Mouse (Mus musculus) gastrocnemius, postnatal 36 days (tissue): ENCODE results near the gene Klf3. TPM values are rescaled to one million over a fixed set of nuclear protein-coding genes. Genes with fewer than 3 reads are reported as not detected.

Source experiments
- DNase-seq, 2 experiments: peaks; one replicate each; pipeline ENCODE4 v3.0.0; 2022
- intact Hi-C: fragments of 180-260 bp; cut with DNase I; formaldehyde crosslinking; loops from one replicate; pipeline ENCODE4 v1.15.1; 2025
- total RNA-seq, 2 experiments: library from RNA; stranded (reverse); gene quantifications; 2 replicates each; pipeline ENCODE4 v1.2.3; 2021

The Klf3 gene
- total RNA-seq, 2 experiments from 2014 or later: 16.4 to 18.0 TPM

DNA sequence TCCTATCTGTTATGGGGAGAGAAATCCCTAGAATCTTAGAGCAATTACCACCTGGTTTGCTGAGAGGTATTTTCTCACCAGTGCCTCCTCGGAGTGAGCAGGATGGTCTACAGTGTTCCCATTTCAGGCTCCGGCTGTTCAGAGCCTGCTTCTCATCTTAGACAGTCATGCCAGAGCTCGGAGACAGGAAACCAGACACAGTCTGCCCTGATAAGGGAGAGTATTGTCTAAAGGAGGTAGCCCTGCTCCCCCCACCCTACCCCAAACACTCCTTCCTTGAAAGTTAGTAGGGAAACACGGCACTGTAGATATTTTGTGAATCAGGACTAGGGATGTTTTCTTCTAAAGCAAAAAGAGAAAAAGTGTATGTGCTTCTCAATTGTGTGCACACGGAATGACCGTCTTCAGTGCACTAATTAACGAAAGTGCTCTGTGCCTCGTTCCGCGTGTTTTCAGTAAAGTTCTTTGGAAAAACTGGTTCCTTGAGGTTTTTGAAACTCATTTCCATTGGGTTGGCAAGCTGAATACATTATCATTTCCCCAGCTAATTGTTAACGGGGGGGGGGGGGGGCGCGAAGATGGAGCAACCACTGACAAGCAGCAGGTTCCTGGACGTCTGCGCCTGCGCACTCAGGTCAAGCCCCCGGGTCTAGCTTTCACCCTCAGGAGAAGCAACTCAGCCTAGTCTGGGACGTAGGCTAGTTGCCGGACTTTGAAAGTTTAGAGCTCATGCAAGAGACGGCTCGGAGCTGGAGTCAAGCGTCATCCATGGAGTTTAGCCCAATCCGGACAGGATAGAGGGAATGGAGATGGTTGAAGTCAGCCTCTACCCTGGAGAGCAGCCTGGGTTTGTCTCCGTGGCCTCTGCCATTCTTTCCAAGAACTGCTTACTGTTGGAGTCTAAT lies 5.2 kb downstream of the Klf3 start:
- no peak for DNase-seq
- intact Hi-C loops: loop anchor here (5.0 kb wide), 1 partner anchor 226 kb away; no protein-coding TSS in a partner anchor

DNA sequence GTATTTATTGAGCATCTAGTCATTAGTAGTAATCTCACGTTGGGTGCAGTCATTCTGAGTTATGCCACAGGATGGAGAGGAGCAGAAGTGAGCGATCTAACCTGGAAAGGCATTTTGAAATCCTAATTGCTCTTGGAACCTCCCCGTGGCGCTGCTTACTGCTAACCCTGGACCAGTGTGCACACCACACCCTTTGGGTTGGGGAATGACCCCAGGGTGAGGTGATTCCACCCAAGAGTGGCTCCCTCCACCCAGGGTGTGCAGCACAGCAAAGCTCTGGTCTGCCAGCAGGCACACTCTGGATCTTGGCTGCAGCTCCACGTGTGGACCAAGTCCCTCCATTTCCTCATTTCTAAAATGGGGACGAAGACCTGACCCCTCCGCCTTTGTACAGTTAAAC lies 6.1 kb downstream of the Klf3 start:
- intact Hi-C loops: loop anchor here (5.0 kb wide), 1 partner anchor 227 kb away; no protein-coding TSS in a partner anchor
- DNase-seq: peak; percentile 35 to 37

DNA sequence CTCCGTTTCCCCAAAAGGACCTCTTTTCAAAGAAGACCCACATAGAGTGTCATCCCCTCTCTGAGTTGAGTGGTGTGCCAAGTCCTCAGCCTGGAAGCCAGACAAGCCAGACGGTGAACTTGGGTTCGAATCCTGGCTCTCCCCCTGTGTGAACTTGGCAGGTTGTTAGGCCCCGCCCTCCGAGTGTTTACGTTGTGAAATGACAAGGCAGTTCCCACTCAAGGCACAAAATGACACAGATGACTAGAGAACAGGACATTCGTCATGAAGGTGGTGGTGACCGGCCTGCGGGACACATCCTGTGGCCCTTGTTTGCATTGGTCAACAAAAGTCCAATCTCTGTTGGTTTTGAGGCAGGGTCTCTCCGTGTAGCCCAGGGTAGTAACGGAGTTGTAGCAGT lies 6.7 kb downstream of the Klf3 start:
- intact Hi-C loops: loop anchor here (5.0 kb wide), 2 partner anchors 228 to 523 kb away; no protein-coding TSS in a partner anchor
- no peak for DNase-seq

DNA sequence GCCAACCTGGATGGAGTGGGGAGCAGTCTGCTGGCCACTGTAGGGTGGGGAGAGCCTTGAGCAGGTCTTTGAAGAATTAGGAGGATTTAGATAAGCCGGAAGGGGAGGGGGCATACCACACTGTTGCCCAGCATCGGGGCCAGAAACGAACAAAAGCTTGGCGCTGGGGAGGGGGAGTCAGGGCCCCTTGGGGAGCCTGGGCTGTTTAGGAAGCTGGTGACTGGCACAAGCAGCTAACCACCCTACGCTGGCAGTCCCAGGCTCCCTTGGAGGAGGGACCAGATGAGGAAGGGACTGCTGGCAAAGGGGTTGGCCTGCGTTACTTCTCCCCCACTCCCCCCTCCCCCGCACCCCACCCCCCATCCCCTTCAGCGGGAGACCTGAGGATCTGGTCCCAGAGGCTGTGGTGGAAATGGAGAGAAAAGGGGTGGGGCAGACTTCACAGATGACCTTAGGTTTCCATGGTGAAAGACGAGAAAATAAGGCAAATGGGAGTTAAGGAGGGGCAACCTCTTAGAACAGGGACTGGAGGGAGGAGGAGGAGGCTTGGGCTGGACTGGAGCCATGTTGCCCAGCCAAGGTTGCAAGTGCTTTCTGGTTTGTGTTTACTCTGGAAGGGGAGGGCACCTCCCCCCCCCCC lies 7.8 kb downstream of the Klf3 start:
- DNase-seq: no peak
- intact Hi-C loops: loop anchor here (1.0 to 5.0 kb wide), 2 partner anchors 429 to 524 kb away; no protein-coding TSS in a partner anchor

DNA sequence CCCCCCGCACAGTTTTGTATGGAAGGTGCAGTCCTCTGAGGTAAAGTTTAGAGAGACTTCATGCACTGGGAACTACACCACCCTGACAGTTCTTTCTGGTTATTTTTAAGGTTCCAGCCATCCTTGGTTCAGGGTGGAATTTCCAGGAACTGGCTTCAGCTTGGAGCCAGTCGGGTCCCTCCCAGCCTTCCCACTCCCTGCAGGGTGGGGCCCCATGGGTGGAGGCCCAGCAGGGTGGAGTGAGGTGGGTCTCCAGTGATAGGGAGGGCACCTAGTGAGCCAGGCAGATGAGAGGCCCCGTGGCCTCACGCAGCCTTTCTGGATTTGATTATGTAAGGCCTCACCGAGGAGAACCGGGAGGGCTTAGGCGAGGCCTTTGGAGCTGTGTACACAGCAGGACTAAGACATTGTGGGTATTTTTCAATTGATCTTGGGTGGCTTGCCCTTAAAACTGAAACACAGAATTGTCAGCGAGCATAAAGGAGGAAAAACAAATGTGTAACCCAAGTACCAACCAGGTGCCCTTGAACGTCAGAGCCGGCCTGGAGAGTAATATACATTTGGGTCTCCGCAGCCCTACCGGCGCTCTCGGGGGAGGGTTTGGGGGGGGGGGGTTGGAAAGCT lies 8.4 kb downstream of the Klf3 start:
- DNase-seq: peak; percentile 57 to 59
- intact Hi-C loops: loop anchor here (1.0 to 5.0 kb wide), 3 partner anchors 305 to 524 kb away; no protein-coding TSS in a partner anchor

DNA sequence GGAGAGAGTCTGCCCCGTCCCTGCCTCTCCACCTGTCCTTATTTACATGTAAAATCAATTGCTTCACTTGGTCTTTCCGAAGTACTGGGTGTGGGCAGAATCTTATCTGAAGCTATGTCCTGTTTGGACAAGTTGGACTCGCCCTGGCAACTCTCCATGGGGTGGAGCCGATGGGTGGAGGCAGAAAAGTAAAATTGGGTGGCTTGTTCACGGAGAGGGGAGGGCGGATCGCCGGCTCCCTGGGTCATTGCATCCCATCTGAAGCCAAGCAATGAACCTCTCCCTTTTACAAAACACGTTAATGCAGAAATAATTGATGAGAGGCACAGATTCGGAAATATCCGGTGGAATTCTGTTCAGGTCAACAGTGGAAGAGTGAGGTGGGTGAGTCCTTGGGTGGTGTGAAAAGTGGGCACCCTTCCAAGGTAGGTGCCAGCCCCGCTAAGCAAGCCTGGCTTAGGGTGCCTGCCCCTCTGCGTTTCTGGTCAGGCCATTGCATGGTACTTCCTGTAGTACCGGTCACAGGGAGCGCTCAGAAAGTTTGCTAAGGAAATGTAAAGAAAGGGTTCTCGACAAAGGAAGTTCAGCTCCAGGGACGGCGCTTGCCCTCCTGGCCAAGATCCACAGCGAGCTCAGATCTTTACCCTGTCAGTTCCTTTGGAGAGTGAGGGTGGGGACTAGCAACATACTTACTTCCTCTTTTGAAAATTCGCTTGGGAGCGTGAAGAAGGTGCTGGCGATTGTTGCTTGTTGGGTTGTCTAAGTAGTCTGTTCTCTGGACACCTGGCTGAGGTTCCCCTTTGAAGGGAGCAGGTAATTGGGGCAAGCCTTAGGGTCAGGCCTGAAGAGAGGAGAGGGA lies 9.2 kb downstream of the Klf3 start:
- peak; percentile 83 to 89 for DNase-seq
- intact Hi-C loops: loop anchor here (2.0 to 5.0 kb wide), 2 partner anchors 306 to 525 kb away; no protein-coding TSS in a partner anchor

DNA sequence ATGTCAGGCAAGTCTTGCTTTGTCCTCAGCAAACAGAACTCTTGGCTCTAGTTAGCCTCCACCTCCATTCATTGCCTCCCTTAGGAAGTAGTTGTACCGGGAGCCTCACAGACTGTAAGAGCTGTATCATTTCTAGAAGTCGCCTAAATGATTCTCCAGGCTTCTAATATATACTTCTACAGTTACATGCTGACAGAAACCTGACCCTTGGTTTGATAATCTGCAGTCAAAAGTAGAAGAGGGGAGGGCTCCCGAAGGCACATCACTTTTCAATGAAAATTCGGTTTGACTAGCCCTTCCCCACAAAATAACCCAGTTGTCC lies 9.8 kb downstream of the Klf3 start:
- DNase-seq: no peak
- intact Hi-C loops: loop anchor here (2.0 to 5.0 kb wide), 2 partner anchors 306 to 526 kb away; no protein-coding TSS in a partner anchor

DNA sequence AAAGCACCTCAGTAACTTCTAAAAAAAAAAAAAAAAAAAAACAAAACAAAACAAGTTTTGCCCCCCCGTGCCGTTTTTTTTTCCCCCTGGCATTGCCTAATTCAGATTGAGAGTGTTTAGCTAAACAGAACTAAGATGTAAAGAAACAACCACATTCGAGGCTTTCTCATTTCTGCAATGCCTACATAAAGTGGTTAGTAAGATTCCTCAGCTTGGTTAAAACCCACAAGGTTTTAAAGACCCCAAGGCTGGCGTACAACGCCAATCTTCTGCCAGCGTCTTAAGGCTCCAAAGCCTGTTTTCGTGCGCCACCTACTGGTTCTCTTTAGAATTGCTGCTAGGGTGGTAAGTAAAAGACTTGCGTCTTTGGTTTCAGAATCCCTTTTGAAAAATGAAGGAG lies 10.2 kb downstream of the Klf3 start:
- intact Hi-C loops: loop anchor here (2.0 to 5.0 kb wide), 2 partner anchors 307 to 526 kb away; no protein-coding TSS in a partner anchor
- peak; percentile 47 to 78 for DNase-seq

DNA sequence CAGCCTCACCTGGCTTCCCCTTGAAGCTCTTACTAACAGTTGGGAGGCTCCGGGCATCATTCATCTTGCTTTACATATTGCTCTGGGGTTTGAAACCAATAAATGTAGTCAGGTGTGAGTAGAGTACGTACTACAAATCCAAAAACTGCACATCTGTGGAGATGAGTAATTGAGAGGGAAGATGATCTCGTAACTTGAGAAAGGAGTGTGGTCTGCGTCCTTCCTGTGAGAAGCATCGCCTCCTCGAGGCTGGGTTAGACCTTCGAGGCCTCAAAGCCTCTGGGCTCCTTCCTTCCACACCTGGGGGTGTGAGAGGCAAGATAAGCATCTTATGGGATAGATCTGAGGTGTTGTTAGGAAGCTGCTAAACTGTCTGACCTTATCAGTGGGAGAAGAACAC lies 11.2 kb downstream of the Klf3 start:
- intact Hi-C loops: loop anchor here (5.0 kb wide), 1 partner anchor 527 kb away; no protein-coding TSS in a partner anchor

DNA sequence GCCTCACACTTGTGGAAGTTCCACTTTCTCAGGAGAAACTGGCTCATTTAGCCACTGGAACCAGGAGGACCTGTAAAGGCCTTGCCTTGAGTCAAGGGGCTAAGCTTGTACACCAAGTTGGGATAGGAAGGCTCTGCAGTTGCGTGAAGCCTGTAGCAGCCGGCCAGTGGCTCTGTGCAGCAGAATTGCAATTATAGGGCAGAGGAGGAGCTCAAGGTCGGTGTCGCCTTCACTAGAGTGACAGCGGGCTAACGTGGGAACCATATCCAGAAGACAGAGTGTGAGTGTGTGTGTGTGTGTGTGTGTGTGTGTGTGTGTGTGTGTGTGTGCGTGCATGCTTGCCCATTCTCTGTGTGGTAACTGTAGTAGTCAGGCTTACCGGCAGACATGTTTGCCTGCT lies 12.4 kb downstream of the Klf3 start:
- intact Hi-C loops: loop anchor here (5.0 kb wide), 1 partner anchor 47 kb away; no protein-coding TSS in a partner anchor
- DNase-seq: no peak

More for the DNA sequence above, 11.2 kb downstream of the Klf3 start:
- no peak for DNase-seq

DNA sequence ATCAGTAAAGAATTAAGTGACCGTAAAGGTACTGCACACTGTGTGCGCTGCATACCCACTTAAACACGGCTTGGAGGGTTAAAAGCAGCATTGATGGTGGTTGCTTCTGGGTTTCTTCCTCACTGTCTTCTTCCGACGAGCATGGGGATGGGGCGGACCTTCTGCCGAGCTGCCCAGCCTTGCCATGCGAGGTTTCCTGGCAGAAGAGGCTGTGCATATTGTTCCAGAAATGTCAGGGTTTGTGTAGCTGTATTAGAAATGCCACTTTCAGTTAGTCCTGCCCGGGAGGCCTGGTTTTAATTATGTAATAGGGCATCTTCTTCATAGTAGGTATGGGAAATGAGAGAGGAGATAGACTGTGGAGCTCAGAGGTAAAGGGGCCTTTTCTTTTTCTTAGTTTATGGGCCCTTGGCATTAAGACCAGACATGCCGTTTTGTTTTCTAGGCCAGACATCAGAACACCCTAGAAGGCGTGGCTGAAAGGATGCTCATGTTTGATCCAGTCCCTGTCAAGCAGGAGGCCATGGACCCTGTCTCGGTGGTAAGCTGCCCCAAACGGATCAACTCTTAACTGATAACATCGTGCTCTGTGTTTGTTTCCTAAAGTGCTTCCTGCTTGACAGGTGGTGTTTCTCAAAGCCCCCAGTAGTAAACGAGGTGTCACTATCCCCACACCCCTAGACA lies 13.2 kb downstream of the Klf3 start:
- intact Hi-C loops: loop anchor here (5.0 kb wide), 1 partner anchor 46 kb away; no protein-coding TSS in a partner anchor

DNA sequence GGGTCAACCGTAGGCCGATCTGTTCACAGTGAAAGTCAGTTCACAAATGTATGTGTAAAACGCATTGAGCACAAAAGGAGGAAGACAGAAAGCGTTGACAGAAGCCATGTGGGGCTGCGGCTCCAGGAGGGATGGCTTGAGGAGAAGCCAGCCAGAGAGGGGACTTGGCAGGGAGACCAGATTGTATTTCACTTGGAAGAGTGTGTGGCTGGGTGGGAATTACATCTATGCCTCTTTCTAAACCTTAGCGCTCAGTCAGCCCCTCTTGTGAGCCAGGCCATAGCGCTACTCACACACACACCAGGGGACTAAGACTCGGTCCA lies 13.7 kb downstream of the Klf3 start:
- intact Hi-C loops: loop anchor here (5.0 kb wide), 1 partner anchor 45 kb away; no protein-coding TSS in a partner anchor
- no peak for DNase-seq

More for the DNA sequence above, 13.2 kb downstream of the Klf3 start:
- DNase-seq: no peak

DNA sequence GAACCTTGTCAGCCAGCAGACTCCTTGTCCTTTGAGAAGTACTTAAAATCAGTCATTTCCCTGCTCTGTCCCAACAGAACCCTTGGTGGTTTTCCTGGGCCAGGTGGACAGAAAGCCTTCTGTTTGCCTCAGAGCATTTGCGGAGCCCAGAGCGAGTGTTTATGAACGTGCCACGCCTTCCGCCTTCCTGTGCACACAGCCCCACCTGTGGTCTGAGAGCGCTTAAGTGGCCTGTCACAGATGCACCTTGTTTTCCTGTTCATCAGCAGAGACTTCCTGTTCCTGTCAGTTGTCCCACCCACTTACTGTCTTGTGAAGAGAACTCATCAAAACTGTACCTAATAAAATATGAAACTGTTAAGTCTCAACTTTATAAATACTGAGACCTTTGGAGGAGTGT lies 16.2 kb downstream of the Klf3 start:
- DNase-seq: no peak
- intact Hi-C loops: loop anchor here (5.0 kb wide), 1 partner anchor 43 kb away; no protein-coding TSS in a partner anchor

DNA sequence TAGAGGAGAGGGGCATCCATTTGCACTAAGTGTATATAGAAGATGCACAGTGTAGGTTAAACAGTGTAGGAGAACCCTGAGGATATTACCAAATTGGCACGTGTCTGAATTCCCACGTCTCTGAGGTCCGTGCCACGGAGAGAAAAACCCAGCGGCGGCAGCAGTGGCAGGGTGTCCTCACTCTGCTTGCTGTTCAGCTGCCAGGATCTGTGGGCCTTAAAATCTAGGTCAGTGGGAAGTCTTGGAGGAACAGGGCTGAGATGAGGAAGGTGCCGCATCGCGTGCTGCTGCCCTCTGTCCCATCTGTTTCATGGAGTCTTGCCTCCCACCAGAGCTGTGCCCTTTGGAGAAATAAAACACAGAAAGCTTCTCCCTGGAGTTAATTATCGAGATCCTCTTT lies 16.9 kb downstream of the Klf3 start:
- intact Hi-C loops: no loop called here
- no peak for DNase-seq

DNA sequence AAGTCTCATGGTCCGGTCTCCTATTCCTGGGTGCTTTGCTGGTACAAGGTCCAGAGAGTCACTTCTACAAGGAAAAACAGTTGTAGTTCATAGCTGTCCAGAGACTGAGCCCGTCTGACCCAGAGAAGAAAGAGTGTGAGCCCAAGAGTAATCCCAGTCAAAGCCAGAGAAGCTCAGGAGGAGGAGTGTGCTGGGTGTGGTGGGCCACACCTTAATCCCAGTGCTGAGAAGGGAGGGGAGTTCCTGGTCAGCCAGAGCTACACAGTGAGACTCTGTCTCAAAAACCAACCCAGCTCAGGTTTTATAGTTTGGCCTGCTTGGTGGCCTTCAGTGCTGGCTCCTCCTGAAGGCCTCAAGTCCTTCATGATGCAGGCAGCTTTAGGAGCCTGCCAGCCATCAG lies 18.1 kb downstream of the Klf3 start:
- DNase-seq: no peak
- intact Hi-C loops: no loop called here

DNA sequence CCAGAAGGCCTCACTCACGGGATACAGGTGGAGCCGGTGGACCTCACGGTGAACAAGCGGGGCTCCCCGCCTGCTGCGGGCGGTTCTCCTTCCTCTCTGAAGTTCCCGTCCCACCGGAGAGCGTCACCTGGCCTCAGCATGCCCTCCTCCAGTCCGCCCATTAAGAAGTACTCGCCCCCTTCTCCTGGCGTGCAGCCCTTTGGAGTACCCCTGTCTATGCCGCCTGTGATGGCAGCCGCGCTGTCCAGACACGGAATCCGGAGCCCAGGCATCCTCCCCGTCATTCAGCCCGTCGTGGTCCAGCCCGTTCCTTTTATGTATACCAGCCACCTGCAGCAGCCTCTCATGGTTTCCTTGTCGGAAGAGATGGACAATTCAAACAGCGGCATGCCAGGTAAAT lies 18.8 kb downstream of the Klf3 start:
- no peak for DNase-seq
- intact Hi-C loops: no loop called here

DNA sequence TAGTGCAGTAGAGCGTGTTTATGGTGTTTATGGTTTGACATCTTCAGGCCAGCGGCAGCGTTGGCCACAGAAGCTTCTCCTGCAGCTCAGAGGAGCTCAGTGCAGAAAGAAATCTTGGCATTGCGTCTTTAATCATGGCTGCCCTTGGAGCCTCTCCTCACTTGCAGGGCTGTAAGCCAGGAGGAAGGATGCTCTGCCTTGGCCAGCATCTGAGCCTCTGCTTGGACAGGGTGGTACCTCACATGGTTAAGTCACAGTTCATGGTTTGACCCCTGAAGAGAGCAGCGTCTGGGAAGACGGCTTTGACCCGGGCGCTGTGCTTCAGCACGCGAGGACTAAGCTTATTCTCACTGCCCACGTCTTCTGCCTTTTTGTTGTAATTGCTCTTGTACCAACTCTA lies 20.2 kb downstream of the Klf3 start:
- intact Hi-C loops: no loop called here
- DNase-seq: no peak

DNA sequence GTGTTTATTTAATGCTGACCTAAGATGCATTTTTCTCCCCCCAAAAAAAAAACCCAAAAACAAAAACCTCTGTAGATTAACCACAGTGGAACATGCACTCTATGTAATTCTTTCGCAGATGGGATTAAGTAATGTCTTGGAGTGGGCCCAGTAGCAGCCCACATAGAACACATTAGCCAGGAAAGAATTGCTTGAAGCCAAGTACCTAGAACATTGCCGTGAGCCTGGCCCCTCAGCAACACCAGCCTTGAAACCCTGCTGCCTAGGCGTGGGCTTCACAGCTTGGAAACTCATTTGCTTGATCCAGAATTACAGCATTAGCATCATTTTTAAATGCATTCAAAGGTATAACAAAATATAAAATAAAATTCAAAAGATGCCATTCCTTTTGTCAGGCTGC lies 21.6 kb downstream of the Klf3 start:
- intact Hi-C loops: no loop called here
- DNase-seq: no peak

DNA sequence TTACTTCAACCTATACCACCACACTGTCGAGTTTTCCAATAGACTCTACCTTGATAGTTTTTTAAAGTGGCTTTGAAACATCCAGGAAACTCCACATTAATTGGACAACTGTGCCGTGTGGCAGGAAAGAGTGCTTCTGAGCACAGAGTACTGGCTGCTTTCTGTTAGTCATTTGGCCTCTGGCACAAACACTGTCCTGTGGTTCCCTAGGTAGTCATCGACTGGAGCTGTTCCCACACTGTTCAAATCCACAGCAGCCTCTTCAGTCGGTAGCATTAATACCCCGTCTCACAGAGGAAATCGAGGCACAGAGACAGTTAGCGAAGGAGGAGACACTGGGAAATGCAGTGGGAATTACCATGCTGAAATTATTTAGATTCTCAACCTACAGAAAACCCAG lies 22.3 kb downstream of the Klf3 start:
- intact Hi-C loops: no loop called here
- DNase-seq: no peak
